Mouse (Mus musculus): ENCODE measurements around the gene Map1lc3b.

Map1lc3b gene

DNA sequence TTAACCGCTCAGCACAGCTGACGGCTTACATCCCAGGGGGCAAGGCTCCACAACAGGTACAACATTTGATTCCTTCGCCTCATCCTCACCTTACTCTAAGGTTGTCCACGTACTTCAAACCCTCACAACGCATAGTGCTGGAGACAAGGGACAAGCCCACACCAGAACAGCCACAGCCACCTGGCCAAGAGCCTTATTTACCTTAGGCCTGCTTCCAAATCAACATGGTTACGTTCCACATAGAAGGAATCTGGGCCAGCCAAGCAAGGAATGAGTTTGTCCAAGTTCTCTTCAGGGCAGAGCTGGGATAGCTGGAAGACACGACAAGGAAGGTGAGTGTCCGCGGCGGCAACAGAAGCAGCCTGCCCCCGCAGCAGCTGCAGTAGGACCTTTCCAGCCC is 19.8 kb downstream of the Map1lc3b start:
- no peak for DNase-seq

GRCm38 (mm10) chr8:121613419-121613818 is 23.3 kb downstream of the Map1lc3b start:
- DNase-seq, result no peak

DNA sequence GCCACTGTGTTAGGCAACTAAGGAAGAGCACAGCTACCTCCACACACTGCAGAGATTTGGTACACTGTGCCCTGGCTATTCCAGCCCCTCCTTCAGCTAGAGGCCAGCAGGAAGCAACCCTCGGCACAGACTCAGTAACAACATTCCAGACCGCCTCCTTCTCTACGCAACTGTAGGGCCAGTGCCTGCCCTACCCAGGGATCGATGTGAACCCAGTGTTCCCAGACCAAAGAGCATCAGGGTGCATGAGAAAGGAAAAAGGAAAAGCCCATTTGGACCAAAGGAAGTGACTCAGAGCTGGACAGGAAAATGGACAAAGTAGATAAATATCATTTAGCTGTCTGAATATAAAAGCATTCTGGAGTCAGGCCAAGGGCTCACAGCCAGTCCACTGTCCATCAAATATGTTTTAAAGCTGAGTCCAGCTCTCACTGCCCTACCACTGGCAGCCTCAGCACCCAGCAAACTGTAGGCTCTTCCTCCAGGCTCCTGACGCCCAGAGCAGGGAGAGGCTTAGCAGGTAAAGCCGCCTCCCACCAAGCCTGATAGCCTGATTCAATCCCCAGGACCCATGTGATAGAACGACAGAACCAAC is 29.3 kb downstream of the Map1lc3b start:
- no peak for DNase-seq

- peak; percentile 32 for DNase-seq
Observed at GRCm38 (mm10) chr8:121620801-121621516, 30.8 kb downstream of the Map1lc3b start.

GRCm38 (mm10) chr8:121621879-121622278 is 31.7 kb downstream of the Map1lc3b start:
- no peak for DNase-seq

GRCm38 (mm10) chr8:121623043-121623442 is 32.9 kb downstream of the Map1lc3b start:
- no peak for DNase-seq

GRCm38 (mm10) chr8:121628681-121629080 is 38.5 kb downstream of the Map1lc3b start:
- DNase-seq, result no peak

- DNase-seq, result no peak
Observed at GRCm38 (mm10) chr8:121631645-121632071, 41.5 kb downstream of the Map1lc3b start.

DNA sequence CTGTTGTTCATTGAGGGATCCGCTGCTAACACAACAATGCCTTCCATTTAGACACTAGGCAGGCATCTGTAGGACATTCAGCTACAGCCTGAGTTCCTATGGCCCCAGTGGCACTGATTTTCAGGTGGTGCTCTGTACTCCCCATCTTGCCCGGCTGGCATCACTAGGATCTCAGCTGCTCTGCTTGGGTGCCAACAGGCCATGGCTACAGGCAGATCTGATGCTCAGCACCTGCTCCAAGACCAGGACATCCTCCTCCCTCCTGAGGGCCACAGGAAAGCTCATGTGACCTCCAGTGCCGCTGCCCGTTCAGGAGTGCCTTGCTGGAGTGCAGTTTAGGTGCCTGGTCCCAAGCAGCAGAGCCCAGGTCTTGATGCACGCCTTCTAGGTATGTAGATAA is 42.2 kb downstream of the Map1lc3b start:
- DNase-seq, result no peak

DNA sequence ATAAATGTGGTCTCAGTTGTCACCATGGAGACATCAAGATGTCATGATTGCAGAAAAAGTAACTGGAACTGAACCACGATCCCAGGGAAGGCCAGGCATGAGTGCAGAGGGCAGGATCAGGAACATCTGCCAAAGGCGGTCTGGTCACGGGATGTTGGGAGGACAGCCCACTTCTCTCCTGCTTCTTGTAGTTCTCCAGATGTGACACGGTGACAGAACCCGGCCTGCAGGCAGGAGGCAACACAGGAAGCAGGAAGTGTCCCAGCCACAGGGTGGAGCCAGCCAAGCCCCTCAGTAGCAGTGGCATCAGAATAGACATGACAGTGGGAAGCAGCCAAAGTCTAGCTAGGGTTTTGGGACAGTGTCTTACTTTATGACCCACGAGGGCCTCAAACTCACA is 45.4 kb downstream of the Map1lc3b start:
- DNase-seq, result no peak

- DNase-seq, result no peak
Observed at GRCm38 (mm10) chr8:121636180-121636579, 46.0 kb downstream of the Map1lc3b start.

DNA sequence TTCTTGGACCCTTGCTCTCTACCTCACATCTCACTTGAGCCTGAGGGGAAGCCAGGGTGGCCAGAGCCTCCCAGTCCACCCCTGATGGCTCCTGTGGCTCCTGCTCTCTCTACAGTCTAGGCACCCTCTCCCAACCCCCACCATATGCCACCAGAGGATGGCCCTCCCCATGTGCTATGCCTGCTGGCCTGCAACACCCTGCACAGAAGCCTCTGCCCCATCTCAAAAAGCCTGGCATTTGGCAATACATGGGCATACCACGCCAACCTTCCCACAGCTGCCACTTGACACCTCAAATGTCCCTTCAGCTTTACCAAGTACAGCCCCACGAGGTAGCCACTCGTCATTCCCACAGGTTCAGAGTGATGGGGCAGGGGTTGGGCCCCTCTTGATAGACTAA is 52.6 kb downstream of the Map1lc3b start:
- DNase-seq, result no peak

DNA sequence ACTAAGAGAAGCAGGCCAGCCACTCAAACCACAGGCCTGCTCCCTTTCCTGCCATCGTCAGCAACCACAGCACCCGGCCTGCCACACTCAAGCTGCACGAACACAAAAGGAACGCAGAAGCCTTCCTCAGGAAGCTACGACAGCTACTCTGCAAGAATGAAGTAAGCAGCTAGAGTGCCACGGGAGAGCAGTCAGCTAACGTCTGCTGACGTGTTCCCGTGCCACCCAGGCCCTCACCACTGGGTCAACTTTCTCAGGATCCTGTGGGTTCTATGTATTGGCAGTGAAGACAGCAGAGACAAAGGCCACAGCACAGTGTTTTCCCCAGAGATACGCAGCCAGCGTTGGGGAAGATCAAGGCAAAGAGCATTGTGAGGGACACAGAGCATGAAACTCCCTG is 53.2 kb downstream of the Map1lc3b start:
- DNase-seq, result no peak

DNA sequence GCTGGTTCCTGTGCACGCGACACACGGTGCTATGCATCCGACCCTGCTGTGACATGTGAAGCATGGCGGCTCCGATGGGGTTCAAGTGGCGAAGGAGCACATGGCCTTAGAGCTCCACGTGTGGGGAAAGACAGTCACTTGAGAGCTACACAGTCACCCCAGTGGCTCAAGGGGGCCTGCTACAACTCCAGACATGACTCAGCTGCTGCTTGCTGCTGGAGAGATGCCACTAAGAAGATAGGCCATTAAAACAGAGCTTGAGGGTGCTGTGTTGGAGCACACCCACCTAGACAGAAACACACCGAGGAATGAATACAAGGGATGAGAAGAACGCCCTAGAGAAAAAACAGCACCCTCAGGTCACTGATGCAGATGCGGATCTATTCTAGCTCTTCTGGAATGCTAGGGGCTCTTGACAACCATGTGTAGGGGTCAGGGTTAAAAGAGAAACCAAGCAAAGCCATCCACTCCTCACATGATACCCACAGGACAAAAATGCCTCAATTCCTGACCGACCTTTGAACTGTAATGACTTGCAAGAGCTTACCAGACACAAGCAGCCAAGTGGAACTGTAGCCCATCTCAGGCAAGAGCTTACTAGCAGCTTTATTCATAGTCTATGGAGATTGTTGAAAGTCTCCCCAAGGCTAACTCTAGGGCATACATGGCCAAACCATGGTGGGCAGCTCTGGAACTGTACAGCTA is 57.5 kb downstream of the Map1lc3b start:
- DNase-seq, result no peak

Measured in retina, postnatal 1 day (tissue).